Mouse (Mus musculus) bone marrow macrophage, adult 2 months (primary cell): ENCODE data around the gene Iba57.

ENCODE experiments used
- CTCF ChIP-seq: IDR thresholded peaks from 2 replicates; pipeline ENCODE4 v1.5.1; 2012; ENCODE audit warnings: low read depth, mild to moderate bottlenecking, low read length, moderate library complexity
- POLR2A ChIP-seq: IDR thresholded peaks from 2 replicates; pipeline ENCODE4 v1.6.1; 2012; ENCODE audit warnings: mild to moderate bottlenecking, low read depth, low read length, borderline replicate concordance

- TF ChIP-seq POLR2A, result no peak
- TF ChIP-seq CTCF, result no peak
Measured at GRCm38 (mm10) chr11:59208153-59208831, 44.8 kb upstream of the Iba57 start, which contains the start of gene 2310033P09Rik.
